Mouse (Mus musculus) ES-CJ7 (cell line): ENCODE results near the gene Olfr211.
"Not testable (repeated sequence)": the region's sequence is repeated elsewhere in the genome, so short reads cannot be mapped to it uniquely, and the experiment has no call there.

Experiments used
- DNase-seq: peaks from one replicate; pipeline ENCODE4 v3.0.0; 2011; ENCODE audit warnings: low read depth, low spot score

Olfr211 gene

DNA sequence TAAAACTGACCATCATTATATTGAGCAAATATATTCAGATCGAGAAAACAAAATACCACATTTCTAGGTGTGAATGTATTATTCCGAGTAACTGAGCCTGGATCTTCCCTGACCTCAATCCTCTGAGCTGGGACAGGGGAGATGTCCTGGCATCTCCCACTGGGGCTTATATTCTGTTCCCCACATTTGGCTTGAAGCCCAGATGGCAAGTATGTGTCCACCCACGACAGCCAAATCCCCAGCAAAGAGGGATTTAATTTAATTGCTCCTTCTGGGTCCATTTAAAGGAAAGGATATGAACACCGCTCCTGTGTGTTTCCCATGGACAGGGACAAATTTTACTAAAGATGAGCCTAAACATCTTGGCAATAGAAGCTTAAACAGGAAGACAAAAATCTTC, at the start of gene Olfr211:
Gene Olfr211 (plus strand): TSS at position 301 of the 400 bp plus-strand sequence.
- no peak for DNase-seq

DNA sequence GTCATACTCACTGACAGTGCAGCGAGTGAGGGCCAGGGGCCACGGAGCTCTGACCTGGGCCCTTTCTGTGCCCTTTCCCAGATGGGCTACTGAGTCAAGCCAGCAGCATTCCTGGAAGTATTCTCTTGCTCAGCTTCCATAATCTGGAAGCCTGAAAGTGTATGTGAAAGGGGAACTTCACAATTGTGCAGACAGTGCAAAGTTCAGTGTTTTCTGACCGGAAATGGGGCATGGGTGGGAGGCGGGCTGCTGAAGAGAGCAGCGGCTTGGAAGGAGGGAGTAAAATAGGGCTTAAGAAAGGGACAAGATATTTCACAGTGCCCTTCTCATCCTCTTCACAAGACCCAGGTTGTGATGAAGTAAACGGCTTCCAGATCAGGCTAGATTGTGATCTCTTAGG, 49.4 kb upstream of the Olfr211 start:
- no peak for DNase-seq

DNA sequence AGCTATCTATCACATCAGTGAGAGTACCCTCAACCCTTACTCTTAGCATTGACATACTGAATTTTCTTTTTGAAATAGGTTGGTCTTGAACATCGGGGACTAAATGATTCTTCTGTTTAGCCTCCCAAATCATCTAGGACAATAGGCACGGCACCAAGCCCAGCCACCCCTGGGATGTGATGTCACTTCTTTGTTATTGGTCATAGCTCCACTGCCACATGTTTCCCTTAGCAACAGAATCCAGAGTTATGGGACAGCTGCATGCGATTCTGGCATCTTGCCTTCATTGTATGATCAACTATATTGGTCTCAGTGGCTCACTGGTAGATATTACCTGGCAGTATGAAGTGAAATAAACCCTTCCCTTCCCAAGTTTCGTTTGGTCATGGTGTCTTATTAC, 48.4 kb upstream of the Olfr211 start:
- no peak for DNase-seq

DNA sequence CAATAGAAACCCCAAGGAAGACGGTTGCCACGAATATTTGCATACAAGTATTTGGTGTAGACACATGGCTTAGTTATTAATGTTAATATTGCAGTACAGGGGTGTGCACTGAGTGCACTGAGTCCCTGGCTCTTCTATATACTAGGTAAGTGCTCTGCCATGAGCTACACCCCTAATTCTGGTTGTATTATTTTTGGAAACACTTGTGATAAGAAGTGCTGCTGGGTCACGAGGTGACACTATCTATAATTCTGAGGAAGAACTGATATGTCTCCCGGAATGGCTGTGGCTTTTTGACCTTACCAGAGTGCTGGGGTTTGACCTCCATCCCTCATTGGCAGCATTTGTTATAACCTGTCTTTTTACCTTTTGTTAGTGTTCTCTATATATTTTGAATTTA, 48.0 kb upstream of the Olfr211 start:
- DNase-seq = no peak

DNA sequence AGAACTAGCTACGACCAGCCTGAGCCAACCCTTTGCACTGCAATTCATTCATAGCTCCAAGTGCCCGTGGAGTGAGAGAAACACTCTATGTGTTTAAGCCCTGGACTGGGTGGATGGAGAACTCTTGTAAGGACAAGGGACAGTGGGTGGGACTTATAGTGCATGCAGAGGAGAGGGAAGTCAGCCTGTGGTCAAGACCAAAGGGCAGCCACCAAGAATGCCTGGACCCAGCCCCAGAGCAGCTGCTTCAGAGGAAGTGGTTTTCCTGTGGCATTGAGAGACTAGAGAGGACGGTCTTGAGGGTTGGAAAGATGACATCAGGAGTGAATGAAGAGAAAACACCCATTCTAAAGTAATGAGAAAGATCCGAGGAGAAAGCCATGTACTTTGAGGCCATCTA, 33.1 kb upstream of the Olfr211 start:
- no peak for DNase-seq

DNA sequence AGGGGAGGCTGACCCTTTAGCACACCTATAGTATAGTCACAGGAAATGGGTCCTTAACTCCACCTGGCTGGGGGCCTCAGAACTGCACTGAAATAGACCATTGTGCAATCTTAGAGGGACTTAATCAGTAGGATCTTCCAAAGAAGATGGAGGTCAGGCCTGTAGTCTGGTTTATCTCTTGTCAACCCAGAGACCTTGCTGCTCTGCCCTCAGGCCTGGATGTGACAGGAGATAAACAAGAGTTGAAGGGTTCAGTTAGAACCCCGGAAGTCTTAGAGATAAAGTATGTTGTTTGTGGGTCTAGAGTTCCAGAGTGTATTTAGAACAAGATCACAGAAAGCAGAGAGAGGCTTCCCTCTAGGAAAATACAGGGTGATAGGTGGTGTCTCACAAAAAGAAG, 32.4 kb upstream of the Olfr211 start:
- no peak for DNase-seq

DNA sequence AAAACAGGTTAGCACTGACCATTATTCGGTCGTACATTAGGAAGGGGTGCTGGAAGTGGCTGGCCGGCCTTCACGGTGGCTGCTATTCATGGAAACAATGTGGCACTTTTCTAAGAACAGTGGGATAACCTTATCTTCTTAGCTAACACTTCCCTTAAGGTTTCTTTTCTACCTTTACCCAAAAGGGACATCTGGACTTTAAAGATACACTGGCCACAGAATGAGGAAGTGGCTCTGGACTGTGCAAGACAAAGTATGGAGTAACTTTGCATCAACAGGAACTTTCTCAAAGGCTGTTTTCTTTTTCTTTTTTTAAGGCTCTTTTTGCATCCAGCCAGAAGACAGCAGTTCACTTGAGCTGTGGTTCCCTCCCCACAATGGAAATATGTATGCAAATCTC, 30.2 kb upstream of the Olfr211 start:
- no peak for DNase-seq

DNA sequence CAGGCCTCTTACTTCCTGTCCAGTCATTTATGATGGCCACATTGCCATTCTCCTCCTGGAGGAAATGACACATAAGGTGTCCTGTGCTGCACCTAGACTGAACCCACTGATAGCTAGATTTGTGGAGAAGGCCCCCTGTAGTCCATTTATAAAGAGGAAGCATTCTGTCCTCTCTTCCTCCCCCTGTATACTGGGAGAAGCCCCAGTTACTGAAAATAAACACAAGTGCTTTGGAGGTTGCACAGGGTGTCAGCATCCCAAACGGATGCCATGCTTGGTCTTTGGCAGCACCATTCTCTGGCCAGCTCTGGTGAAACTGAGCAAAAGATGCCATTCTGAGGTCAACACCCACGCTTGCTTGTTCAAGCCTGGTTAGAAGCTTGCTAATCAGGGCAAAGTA, 29.7 kb upstream of the Olfr211 start:
- DNase-seq = no peak

DNA sequence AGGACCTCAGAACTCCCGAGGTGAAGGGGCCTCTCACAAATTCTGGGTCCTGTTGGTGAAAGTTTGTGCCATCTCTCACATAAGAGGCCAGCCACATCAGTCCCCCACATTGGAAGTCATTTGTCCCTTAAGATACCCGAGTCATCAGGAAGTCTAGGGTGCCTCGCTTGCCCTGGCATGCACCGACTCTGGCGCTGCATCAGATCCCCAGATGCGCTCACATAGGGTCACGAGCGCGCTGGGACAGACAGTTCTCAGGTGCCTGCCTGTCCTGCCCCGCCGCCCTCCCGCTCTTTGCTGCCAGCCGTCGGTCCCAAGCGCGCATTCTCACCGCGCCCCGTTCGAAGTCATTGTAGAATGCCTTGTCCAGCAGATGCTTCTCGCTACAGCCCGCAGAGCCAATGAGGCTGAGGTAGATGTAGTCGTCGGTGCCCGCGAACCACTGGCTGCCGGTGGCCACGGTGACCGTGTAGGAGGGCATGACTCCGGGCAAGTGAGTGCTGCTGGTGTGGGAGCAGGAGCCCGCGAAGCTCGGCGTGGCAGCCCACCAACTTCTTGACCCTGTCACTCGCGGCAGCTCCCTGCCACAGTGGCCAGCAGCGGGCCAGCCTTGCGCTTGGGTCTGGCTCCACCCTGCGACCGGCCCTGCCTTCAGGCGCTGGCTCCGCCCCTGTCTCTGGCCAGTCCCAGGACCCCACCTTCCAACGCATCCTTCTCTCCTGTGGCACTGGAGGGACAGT, 28.2 kb upstream of the Olfr211 start, which contains the start of gene Alox5:
Gene Alox5 (minus strand): TSS at position 635 of the 740 bp plus-strand sequence.
- peak; percentile 6 for DNase-seq

DNA sequence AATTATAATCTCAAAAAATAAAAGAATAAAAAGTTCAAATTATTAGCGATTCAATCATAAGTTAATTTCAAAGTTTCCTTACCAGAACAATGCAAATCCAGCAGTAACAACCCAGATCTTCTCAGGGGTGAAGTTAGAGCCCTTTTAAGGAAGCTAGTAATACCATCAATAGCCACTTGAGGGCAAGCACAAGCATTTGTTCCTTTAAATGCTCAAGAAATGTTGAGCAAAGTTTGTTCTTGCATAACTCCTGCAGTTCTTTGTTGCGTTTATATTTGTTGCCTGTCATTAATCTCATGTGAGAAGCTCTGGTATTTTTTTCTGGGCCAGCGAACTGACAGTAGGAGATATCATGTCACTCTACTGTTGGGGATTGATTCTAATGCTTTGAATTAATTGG, 20.8 kb upstream of the Olfr211 start:
- peak; percentile 35 for DNase-seq

DNA sequence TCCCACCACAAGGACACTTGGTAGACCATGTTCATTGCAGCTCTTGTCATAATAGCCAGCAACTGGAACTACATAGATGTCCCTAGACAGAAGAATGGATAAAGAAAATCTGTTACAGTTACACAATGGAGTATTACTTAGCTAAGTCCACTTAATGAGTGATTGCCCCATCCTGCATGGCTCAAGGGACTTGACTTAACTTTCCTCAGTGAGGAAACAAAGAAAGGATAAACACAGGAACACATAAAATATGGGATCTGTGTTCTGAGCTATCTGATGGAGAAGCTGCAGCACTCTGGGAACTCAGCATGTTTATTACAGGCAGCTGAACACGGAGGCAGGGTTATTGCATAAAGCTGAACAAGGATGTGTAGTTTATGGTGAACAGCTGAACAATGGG, 3.8 kb upstream of the Olfr211 start:
- DNase-seq = no peak

DNA sequence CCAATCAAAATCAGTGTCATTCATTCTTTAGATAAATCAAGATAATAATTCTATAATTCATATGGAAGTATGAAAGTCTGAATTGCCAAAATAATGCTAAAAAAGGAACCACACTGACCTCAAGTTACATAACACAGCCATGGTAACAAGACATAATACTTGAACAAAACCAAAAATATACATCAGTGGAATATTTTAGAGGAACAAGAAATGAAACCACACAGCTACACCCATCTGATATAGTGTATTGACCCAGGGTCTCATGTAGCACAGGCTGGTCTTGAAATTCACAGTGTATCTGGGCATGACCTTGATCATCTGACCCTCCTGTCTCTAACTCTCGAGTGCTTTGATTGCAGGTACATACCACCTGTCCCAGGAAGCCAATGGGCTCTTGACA, 2.1 kb upstream of the Olfr211 start:
- DNase-seq = no peak

DNA sequence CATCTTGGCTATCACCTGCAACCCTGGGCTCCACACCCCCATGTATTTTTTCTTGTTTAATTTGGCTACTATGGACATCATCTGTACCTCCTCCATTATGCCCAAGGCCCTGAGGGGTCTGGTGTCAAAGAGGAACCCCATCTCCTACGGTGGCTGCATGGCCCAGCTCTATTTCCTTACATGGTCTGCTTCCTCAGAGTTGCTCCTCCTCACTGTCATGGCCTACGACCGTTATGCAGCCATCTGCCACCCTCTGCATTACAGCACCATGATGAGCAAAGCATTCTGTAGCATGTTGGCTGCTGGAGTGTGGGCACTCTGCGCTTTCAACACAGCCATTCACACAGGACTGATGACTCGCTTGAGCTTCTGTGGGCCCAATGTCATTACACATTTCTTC, 4.9 kb downstream of the Olfr211 start:
- DNase-seq = no peak

DNA sequence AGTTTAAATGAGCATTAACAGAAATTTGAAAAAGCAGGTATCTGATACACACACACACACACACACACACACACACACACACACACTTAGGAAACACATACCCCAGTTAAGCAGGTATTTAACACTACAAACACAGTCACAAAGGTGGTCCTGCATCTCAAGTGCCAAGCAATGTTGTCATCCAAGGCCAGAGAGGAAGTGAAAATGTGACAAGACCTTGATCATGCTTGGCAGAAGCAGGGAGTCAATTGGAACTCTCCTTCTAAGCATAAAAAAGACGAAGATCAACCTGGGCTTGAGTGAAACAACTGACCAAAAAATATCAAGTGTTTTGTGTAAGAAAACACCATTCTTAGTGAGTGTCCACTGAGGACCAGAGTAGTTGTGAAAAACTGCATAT, 7.1 kb downstream of the Olfr211 start:
- DNase-seq = no peak

DNA sequence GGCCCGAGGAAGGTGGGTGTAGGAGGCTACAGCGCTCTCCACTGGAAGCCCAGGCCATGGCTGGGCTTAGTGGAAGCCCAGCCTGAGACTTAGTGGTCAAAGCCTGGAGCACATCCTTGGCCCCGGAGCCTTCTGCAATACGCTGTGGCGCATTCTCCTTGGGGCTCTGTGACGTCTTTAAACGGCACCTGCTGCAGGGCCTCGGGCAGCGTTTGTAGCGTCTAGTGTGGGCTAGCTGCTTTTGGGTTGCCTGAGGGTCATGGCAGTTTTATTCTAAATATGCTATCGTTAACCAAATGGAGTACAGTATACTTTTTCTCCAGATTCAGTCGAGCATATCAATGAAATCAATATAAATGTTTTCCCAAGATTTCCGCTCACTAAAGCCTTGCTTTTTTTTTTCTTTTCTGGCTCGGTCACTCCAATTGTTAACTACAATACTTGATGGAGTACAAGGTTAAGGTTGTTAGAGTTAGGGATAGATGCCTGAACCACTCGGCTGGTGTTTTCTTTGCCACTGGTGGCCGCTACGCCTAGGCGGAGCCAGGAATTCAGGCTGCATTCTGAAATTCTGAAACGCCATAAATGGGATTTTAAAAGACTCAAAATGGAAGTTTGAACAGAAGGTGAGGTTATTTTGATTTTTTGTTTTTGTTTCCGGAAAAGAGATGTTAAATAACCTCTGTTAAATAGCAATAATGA, 17.6 kb downstream of the Olfr211 start, which contains the start of gene Olfr212:
Gene Olfr212 (plus strand): TSS at position 215 of the 702 bp plus-strand sequence.
- DNase-seq = not testable (repeated sequence)

DNA sequence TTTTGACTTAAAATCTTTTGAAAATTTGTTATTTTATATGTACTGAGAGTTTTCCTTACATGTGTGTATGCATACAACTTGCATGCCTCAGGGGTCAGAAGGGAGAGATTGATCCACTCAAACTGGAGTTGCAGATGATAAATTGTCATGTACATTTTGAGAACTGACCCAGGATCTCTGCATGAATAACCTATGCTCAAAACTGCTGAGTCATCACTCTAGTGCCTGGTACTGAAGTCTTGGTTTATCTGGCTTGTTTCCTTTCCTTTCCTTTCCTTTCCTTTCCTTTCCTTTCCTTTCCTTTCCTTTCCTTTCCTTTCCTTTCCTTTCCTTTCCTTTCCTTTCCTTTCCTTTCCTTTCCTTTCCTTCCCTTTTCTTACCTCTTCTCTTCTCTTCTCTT, 25.9 kb downstream of the Olfr211 start:
- no peak for DNase-seq

DNA sequence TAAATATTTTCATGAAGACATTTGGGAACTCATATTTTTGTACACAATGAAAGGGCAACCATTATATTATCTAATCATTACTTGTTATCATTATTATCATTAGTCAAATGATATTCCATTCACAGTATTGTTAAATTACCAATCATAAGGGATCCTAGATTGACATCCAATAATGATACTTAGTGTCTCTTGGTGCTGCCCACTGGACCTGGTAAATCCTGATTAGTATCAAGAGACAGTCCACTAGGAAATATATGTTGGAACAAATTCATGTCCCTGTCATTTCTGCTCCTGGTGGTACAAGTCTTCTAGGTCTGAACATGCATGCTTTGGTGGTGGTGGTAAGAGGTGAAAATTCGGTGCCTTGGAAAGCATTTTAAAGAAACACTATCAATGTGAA, 49.3 kb downstream of the Olfr211 start, which contains the start of gene Olfr213:
Gene Olfr213 (plus strand): TSS at position 301 of the 400 bp plus-strand sequence.
- DNase-seq = no peak

DNA sequence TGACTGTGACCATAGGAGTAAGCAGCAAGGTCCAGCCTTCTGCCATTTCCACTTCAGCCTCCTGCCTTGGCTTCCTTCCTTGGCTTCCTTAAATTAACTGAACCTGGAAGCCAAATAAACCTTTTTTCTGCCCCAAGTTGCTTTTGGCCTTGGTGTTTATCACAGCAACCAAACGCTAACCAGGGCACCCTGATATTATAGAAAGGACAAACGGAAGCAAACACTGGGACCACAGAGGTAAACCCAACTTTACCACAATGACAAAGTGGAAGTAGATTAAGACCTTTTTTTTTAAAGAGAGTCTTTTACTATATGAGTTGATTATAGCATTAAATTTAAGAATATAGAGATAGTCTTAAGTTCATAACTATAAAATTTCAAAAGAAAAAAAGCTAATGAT, 53.6 kb downstream of the Olfr211 start:
- DNase-seq = no peak
